Mouse (Mus musculus): ENCODE data around the gene Tas2r131.
"Not testable (repeated sequence)": the region's sequence is repeated elsewhere in the genome, so short reads cannot be mapped to it uniquely, and the experiment has no call there.

Gene Tas2r131

DNA sequence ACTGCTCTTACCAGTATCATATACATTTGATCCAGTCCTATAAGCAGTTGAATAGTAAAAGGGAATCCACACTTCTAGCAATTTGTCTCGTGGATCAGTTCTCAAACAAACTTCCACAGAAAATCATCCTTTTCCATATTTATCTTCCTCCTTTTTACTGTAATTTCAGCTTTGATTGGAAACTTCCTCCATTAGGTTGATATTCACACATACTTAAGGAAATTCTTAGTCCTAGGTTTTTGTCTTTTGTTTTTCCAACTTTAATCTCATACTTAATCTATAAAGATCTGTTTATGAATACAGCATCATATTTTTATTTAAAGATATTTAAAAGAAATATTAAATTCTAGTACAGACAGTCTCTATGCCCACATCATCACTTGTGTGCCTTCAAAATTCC lies at the start of gene Tas2r131:
TSS of gene Tas2r131 (minus strand) at position 101 of the 400 bp plus-strand sequence.
- in situ Hi-C loops (cut with MboI, MseI): no loop called here

DNA sequence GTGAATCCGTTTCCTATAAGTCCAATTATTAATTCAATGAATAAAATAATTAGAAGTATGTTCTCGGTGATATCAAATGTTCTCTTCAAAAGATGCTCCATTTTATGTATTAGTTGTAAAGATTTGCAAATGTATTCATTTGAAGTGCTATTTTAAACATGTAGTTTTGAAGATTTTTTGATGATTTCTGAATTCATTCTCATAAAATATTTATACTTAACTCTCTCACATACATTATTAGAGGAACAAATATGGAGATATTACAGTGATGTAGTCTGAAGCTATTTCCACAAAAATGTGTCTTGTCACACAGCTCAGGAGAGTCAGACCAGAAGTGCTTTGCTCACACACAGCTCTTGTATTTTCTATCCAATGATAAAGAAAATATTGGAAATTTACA lies 23.1 kb upstream of the Tas2r131 start, which contains the start of gene Tas2r109:
TSS of gene Tas2r109 (minus strand) at position 101 of the 400 bp plus-strand sequence.
- in situ Hi-C loops (cut with MboI, MseI): loop anchor here in 1 of 2 experiments (10.0 kb wide), 1 partner anchor 146 kb away; no protein-coding TSS in a partner anchor

DNA sequence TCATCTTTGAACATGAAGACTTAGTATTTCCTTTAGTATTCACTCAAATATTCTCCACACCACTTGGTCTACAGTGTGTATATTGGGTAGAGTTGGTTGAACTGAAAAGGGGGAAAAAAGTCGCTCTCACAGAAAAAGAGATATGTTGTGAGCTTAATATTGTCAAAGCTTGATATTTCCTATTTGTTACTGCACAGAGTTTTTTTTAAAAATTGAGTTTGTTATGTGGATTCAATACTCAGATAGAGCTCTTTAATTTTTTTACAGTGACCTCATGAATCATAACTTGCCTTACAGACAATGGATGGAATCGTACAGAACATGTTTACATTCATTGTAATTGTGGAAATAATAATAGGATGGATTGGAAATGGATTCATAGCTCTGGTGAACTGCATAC lies 6.9 kb downstream of the Tas2r131 start, which contains the start of gene Tas2r129:
TSS of gene Tas2r129 (plus strand) at position 301 of the 400 bp plus-strand sequence.
- in situ Hi-C loops (cut with MboI, MseI): no loop called here

DNA sequence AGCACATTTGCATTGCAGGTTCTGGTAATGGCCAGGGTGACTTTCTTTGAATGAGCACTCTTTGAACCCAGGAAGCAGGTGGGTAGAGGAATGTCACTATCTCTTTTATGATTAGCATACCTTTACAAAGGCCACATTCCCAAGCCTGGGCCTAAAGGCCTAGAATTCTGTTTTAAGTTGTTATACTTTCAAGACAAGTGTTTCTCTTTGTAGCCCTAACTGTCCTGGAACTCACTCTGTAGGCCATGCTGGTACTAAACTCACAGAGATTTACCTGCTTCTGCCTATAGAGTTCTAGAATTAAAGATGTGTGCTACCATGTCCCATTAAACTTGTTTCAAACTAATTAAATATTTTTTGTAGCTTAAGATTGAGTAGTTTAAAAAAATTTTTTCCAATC lies 16.3 kb downstream of the Tas2r131 start:
- in situ Hi-C loops (cut with MboI, MseI): not testable (repeated sequence)

DNA sequence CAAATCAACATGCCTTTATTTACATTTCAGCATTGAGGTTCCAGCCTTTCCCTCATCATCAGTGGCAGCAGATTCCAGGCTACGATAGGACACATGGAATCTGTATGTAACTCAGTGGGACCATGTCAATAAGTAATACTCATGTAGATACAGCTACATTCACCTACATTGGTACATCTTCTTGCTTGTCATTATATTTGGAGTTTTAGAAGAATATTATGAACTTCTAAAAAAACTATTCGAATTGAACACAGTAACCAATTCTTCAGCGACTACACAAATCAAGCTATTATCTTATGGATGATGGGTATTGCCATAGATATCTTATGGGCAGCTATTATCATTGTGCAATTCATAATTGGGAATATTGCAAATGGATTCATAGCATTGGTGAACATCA lies 48.4 kb downstream of the Tas2r131 start, which contains the start of gene Tas2r125:
TSS of gene Tas2r125 (plus strand) at position 301 of the 400 bp plus-strand sequence.
- in situ Hi-C loops (cut with MboI, MseI): no loop called here

Measured in T-helper 17 cell (primary cell).